Mouse (Mus musculus) layer of hippocampus, adult 8-10 months (tissue): Measurements from ENCODE around the gene Olfr461. TPM values are rescaled to one million over a fixed set of nuclear protein-coding genes. Genes with fewer than 3 reads are reported as not detected.
"Not testable (repeated sequence)": the region's sequence is repeated elsewhere in the genome, so short reads cannot be mapped to it uniquely, and the experiment has no call there.

Source experiments
- DNase-seq, 2 experiments: peaks; one replicate each; pipeline ENCODE4 v3.0.0; 2022; ENCODE audit warnings: low spot score in 2 of 2
- total RNA-seq, 4 experiments: library from RNA; stranded (reverse); gene quantifications; 2 replicates each; pipeline ENCODE4 v1.2.4; 2022

The Olfr461 gene
- not detected for total RNA-seq

DNA sequence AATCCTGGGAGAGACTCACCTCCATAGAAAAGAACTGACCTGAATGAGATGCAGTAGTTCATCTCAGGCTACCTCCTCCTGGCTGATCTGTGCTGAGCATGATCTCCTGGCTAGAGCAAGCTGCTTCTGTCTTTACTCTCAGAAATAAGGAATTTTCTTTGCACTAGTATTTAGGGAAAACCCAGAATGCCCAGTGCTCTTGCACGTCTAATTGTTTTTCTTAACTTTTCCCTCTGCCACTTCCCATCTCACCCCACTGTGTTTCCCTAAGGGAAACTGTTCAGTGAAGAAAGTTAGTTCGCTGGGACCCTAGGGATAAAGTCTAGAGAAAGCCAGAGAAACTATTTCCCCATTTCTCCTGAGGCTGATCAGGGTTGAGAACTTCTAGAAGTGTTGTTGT is at the start of gene Olfr461:
TSS of gene Olfr461 (minus strand) at position 101 of the 400 bp plus-strand sequence.
- no peak for DNase-seq

DNA sequence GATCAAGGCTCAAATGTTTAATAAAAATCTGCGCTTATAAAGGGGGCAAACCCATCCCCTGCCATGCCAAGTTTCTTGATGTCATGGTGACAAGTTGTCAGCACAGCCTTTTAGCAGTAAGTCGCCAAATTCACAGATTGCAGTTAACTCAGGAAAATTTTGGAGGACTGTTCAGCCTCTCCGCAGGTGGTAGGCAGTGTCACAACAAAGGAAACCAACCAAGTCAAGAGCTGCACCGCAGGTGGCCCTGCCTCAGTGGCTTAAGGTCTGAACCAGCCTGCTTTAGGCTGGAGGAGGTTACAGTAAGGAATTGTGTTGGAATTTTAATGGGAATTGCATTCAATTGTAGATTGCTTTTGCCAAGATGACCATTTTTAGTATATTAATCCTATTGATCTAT is 43.7 kb upstream of the Olfr461 start:
- DNase-seq, result not testable (repeated sequence)

GRCm38 (mm10) chr6:40594804-40595550 is 40.1 kb upstream of the Olfr461 start:
- no peak for DNase-seq

- DNase-seq, result no peak
Observed at GRCm38 (mm10) chr6:40588346-40588745, 33.5 kb upstream of the Olfr461 start.

DNA sequence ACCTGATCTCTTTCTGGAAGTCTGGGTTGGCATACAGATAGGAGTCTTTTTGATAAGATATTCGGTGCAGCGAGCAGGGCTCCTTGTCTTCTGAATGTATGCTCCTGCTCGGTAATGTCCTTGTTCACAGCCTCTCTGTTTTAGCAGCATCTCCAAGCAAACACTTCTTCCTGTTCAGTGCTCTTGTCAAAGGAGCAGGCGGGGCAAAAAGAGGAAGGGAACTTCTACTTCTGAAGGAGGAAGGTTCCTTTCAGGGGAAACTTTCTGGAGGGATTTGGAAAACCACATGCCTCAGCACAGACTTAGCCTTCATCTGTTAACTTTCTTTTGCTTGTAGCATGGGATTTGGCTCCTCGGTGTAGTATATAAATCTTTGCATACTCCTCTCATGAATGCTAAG is 30.8 kb upstream of the Olfr461 start, which contains the start of gene Clec5a:
TSS of gene Clec5a (minus strand) at position 177 of the 400 bp plus-strand sequence.
- no peak for DNase-seq

- DNase-seq, result no peak
Observed at GRCm38 (mm10) chr6:40584336-40584735, 29.5 kb upstream of the Olfr461 start.

DNA sequence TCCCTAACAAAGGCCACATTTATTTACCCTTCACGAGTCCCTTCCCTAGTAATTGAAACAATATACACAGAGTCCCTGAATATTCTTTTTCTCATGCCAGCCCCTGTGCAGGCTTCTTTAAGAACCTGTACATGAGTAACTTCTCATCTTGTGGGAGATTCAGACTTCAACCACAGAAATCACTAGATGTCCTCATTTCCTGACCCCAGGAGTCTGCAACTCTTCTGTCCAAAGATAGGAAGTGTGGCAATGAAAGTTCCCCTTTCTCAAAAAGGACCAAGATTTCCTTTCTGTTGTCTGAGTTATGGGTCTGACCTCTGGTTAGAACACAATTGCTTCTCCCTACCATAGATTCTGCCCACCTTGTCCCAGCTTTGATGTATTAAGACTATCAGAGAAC is 21.5 kb upstream of the Olfr461 start:
- DNase-seq, result no peak

DNA sequence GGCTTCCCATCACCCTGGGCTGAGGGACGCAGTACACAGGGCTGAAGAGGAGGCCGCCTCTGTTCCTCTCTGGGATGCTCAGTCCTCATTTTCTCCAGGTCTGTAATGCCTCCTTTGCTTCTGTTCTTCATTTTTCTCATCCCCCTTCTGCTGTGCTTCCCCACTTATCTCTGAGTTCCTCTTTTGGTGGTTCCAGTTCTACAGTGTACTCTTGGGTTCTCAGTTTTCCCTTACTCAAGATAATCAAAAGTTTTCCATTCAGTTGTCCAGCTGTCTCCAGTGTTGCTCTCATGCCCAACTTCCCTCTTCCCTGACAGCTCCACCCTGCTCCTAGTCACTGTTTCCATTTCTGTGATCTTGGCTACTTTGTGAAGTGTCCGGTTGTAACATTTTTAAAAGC is 18.8 kb upstream of the Olfr461 start:
- no peak for DNase-seq

GRCm38 (mm10) chr6:40569187-40569586 is 14.3 kb upstream of the Olfr461 start, which contains the start of gene Olfr460:
Gene Olfr460 (plus strand): TSS chr6:40569487.
- DNase-seq, result no peak

DNA sequence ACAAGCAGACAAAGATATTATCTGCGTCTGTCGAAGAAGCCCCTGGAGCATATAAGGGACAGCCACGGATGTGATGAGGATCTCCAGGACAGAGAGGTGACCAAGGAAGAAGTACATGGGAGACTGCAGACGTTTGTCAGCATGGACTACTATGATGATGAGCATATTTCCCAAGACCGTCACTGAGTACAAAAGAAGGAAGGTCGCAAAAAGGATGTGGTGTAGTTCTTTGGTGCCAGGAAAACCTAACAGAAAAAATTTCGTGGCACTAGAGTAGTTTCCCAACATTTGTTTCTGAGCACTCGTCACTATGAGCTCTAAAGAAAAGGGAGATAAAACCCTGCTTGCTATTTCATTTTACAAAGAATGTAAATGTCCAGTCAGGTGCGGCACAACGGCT is 10.2 kb downstream of the Olfr461 start:
- DNase-seq, result no peak

- no peak for DNase-seq
Observed at GRCm38 (mm10) chr6:40519408-40519807, 35.4 kb downstream of the Olfr461 start, which contains the start of gene Prss37. Gene Prss37 (minus strand): TSS chr6:40519508.

DNA sequence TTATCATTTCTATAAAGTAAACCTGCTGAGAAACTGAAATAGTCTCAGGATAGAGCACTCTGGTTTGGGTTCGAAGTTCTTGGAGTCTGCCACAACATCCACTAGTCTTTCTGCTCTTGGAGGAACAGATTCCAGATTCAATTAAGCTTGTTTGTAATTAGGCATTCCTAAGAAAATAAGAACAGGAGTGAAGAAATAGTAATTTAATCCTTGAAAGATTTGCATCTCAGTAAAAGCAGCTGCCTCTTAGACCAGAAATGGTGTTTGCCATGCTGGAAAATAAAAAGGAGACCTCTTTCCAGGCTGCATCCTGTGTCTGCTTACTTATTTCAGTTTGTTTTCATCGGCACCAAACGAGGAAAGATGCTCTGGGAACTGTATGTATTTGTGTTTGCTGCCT is 61.6 kb downstream of the Olfr461 start, which contains the start of gene Tas2r108:
TSS of gene Tas2r108 (plus strand) at position 301 of the 400 bp plus-strand sequence.
- no peak for DNase-seq

Other genes with a start within 250 kb of the Olfr461 start
- gene Agk, start 229.9 kb downstream of the Olfr461 start, total RNA-seq, result 10 to 100 TPM; 39.7 to 51.9 (median 45.8) TPM
- 10 to 100 TPM; 40.4 to 53.1 (median 45.7) TPM for gene E330009J07Rik, start 118.9 kb downstream of the Olfr461 start, total RNA-seq
- under 1 TPM in 1 of 4 experiments, not detected in 3; 0.16 TPM for gene Wee2, start 116.0 kb downstream of the Olfr461 start, total RNA-seq
- gene Ssbp1, start 83.7 kb downstream of the Olfr461 start, total RNA-seq, result 10 to 100 TPM; 26.2 to 35.5 (median 32.6) TPM
- not detected for gene Tas2r137, start 63.8 kb downstream of the Olfr461 start, total RNA-seq
- under 1 TPM in 1 of 4 experiments, not detected in 3; 0.33 TPM for gene Tas2r108, start 61.5 kb downstream of the Olfr461 start, total RNA-seq
- not detected for gene Prss37, start 35.5 kb downstream of the Olfr461 start, total RNA-seq
- gene Olfr460, start 14.4 kb upstream of the Olfr461 start, total RNA-seq, result not detected
- gene Clec5a, start 30.8 kb upstream of the Olfr461 start, total RNA-seq, result 1 to 10 TPM in 3 of 4 experiments, under 1 TPM in 1; 0.75 to 7.2 (median 4.1) TPM
- not detected for gene Tas2r138, start 58.3 kb upstream of the Olfr461 start, total RNA-seq
- not detected for gene Mgam, start 73.8 kb upstream of the Olfr461 start, total RNA-seq